ENCODE assay signal across 20 mouse cellular contexts in the genomic region with DNA sequence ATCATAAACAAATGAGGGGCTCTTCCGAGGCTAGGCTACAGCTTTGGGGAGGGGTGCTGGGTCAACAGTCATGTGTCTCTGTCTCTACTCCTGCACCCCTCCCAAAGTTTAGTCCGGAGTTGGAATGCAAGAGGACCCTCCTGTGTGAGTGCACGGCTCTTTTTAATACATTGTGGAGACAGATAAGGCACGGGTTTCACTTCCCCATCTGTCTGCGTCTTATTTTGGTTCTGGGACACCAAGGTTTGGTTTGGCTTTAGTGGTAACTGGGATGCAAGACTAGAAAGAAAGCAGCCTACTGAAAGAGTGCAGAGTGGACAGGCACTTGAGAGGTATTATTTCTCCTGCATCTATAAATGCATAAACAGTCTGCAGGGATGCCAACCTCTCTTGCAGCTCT.
DNase-seq lines count a peak whose midpoint lies in the region; ATAC-seq and TF ChIP-seq lines count a peak whose summit lies in the region.
"Had no signal": no experiment of that assay in that cellular context is flagged by ENCODE, and none has a peak within 500 bp of the region (broad histone marks: within the 10 kb centered on the region; RNA-seq: fewer than 3 reads in every experiment).

No protein-coding gene starts in this region.

- H3K9ac ChIP-seq in CH12.LX (ENCODE audit: insufficient read depth, low read depth): no peak overlapping the region
- H3K9ac ChIP-seq: embryonic facial prominence, embryonic 13.5 days; forebrain, embryonic 12.5 days; hindbrain, embryonic 13.5 days had no signal

- intact Hi-C loops in gastrocnemius, adult 2 months (cut with DNase I): no loop called here

- no peak for TF ChIP-seq CTCF in CH12.LX (conservative IDR thresholded peaks at IDR 0.05 in 1 of 2, IDR thresholded peaks at IDR 0.05 in 1 of 2; ENCODE audit: low read depth in 2 of 2, low read length in 2 of 2)
- no peak for TF ChIP-seq CTCF in gastrocnemius, adult 2 months (IDR thresholded peaks at IDR 0.05)

- in situ Hi-C loops in CH12.LX (cut with MboI; ENCODE audit: low pct_ligation_motif_present, low pct_unique_long_range_greater_than_20kb, low sequenced_read_pairs): no loop called here

- no peaks in the 10 kb centered on the region for H3K79me2 ChIP-seq in CH12.LX (replicated peaks; ENCODE audit: control insufficient read depth, extremely low read depth, insufficient read depth, poor library complexity, severe bottlenecking)

- dilution Hi-C loops in CH12.LX (cut with MboI; ENCODE audit: extremely low pct_ligation_motif_present, extremely low pct_unique_long_range_greater_than_20kb, low sequenced_read_pairs): no loop called here

- H3K36me3 ChIP-seq in CH12.LX (replicated peaks in 1 of 2; ENCODE audit: control insufficient read depth in 1 of 2, insufficient read depth in 1 of 2, low read length in 1 of 2): no peaks in the 10 kb centered on the region
- H3K36me3 ChIP-seq: embryonic facial prominence, embryonic 13.5 days; forebrain, embryonic 12.5 days; heart, embryonic 10.5 days; hindbrain, embryonic 13.5 days had no signal

- H3K27ac ChIP-seq in CH12.LX (ENCODE audit: insufficient read depth, low read depth): no peak overlapping the region
- no peak overlapping the region for H3K27ac ChIP-seq in gastrocnemius, adult 2 months
- H3K27ac ChIP-seq: embryonic facial prominence, embryonic 13.5 days; forebrain, embryonic 12.5 days; heart, embryonic 10.5 days; hindbrain, embryonic 13.5 days; hindbrain, postnatal 0 days had no signal

- TF ChIP-seq EP300 in CH12.LX (IDR thresholded peaks at IDR 0.05; ENCODE audit: low read length): peak; percentile 75

- DNase-seq in CH12.LX (ENCODE audit: extremely low read depth): peak; percentile 37
- DNase-seq in c-Kit-positive CD71-negative TER-119-negative erythroid progenitor cells, embryonic 14.5 days (ENCODE audit: low read depth): peak; percentile 33
- DNase-seq in testis, postnatal 10 days (ENCODE audit: low spot score): no peak
- no peak for DNase-seq in gastrocnemius, adult 2 months
- DNase-seq in layer of hippocampus, adult 9-10 months (ENCODE audit: low spot score): no peak
- DNase-seq: adrenal gland, adult 8-10 months; adrenal gland, postnatal 36 days; cerebellum, adult 11 months; cerebellum, adult 8-10 months; cerebellum, postnatal 25 days; gastrocnemius, postnatal 36 days; heart, adult 18-20 months; heart, postnatal 10 days had no signal

- no peaks in the 10 kb centered on the region for H3K27me3 ChIP-seq in CH12.LX (replicated peaks)
- H3K27me3 ChIP-seq: embryonic facial prominence, embryonic 13.5 days; hindbrain, embryonic 13.5 days had no signal

- H3K4me3 ChIP-seq in CH12.LX (replicated peaks in 1 of 3; ENCODE audit: low read depth in 2 of 3, low read length in 2 of 3, poor library complexity in 1 of 3): no peak overlapping the region
- no peak overlapping the region for H3K4me3 ChIP-seq in gastrocnemius, adult 2 months
- H3K4me3 ChIP-seq: embryonic facial prominence, embryonic 13.5 days; forebrain, embryonic 12.5 days; heart, embryonic 10.5 days; hindbrain, embryonic 13.5 days had no signal

- peaks cover 0 to 10% of the 10 kb centered on the region in 2 experiments; a peak in 2 of 4 replicates for H3K4me1 ChIP-seq in CH12.LX (ENCODE audit: control insufficient read depth in 1 of 2, insufficient read depth in 2 of 2)

- ATAC-seq in megakaryocyte progenitor cell, adult 5-6 weeks (replicated peaks; ENCODE audit: poor library complexity): peak; percentile 70
- ATAC-seq: forebrain, embryonic 16.5 days; hindbrain, postnatal 0 days had no signal

- TF ChIP-seq POLR2A in CH12.LX (IDR thresholded peaks at IDR 0.05; ENCODE audit: low read depth, low read length): no peak

- TF ChIP-seq RAD21 in CH12.LX (IDR thresholded peaks at IDR 0.05; ENCODE audit: low read depth, low read length): no peak

- no peaks in the 10 kb centered on the region for H3K9me3 ChIP-seq in CH12.LX (replicated peaks; ENCODE audit: low read length)
- H3K9me3 ChIP-seq: embryonic facial prominence, embryonic 13.5 days; forebrain, embryonic 12.5 days; heart, embryonic 10.5 days; hindbrain, embryonic 13.5 days had no signal

- no peak overlapping the region; the same call in 1 of the 2 replicates for H3K4me2 ChIP-seq in CH12.LX (ENCODE audit: insufficient read depth, low read depth, poor library complexity, severe bottlenecking)
- H3K4me2 ChIP-seq: embryonic facial prominence, embryonic 13.5 days; forebrain, embryonic 12.5 days; hindbrain, embryonic 13.5 days had no signal

TF ChIP-seq in CH12.LX, 34 proteins besides CTCF, POLR2A, EP300 and RAD21:
- TF ChIP-seq NRF1 (IDR thresholded peaks at IDR 0.05; ENCODE audit: low read depth, low read length) (no peak), MYC (IDR thresholded peaks at IDR 0.05; ENCODE audit: low read depth, low read length) (no peak), USF1 (IDR thresholded peaks at IDR 0.05; ENCODE audit: low read depth, low read length) (no peak), ZMIZ1 (IDR thresholded peaks at IDR 0.05; ENCODE audit: low read depth, low read length) (no peak), IRF4 (IDR thresholded peaks at IDR 0.05; ENCODE audit: low read depth, low read length) (peak; percentile 91), BHLHE40 (IDR thresholded peaks at IDR 0.05; ENCODE audit: low read depth, low read length) (peak; percentile 96)

Comparison
In these comparisons a context has a peak if more than half of its experiments do, and no peak if none do; other contexts are left out.
1. DNase-seq: peak in CH12.LX (single experiment) and c-Kit-positive CD71-negative TER-119-negative erythroid progenitor cells, embryonic 14.5 days (single experiment); none in testis, postnatal 10 days (single experiment), gastrocnemius, adult 2 months (single experiment) and layer of hippocampus, adult 9-10 months (single experiment).